Mouse (Mus musculus): ENCODE data around the gene Lrrc8d. TPM values are rescaled to one million over a fixed set of nuclear protein-coding genes. Genes with fewer than 3 reads are reported as not detected.
A peak's percentile ranks its signal among the peaks of the same experiment; 100 is the strongest.

The Lrrc8d gene
- polyA plus RNA-seq, 1 experiment: 14.8 TPM

- Histone ChIP-seq H3K4me1 (ENCODE audit: control insufficient read depth, insufficient read depth, low read length) (peaks cover 6% of the 10 kb centered on the region; the same call in 1 of the 2 replicates), H3K27ac (ENCODE audit: insufficient read depth, low read length) (no peak overlapping the region), H3K27me3 (ENCODE audit: control insufficient read depth, insufficient read depth, low read length) (no peaks in the 10 kb centered on the region), H3K4me3 (replicated peaks; ENCODE audit: insufficient read depth, low read depth, low read length) (peak overlapping the region; percentile 78)
- no peak for DNase-seq
- TF ChIP-seq POLR2A (IDR thresholded peaks at IDR 0.05; ENCODE audit: borderline replicate concordance, insufficient read depth, low read length) (no peak), CTCF (IDR thresholded peaks at IDR 0.05; ENCODE audit: borderline replicate concordance, insufficient read depth, low read depth, low read length) (no peak)
- WGBS: 75% methylated on average over 9 of the region's 9 CpGs
Observed at GRCm38 (mm10) chr5:105701326-105701725, 1.6 kb downstream of the Lrrc8d start.

- H3K27ac ChIP-seq (ENCODE audit: insufficient read depth, low read length): no peak overlapping the region
- no peak for TF ChIP-seq POLR2A (IDR thresholded peaks at IDR 0.05; ENCODE audit: borderline replicate concordance, insufficient read depth, low read length)
- TF ChIP-seq CTCF (IDR thresholded peaks at IDR 0.05; ENCODE audit: borderline replicate concordance, insufficient read depth, low read depth, low read length): no peak
- DNase-seq: no peak
- WGBS: 81% methylated on average over 8 of the region's 8 CpGs
- H3K4me1 ChIP-seq (ENCODE audit: control insufficient read depth, insufficient read depth, low read length): peaks cover 6% of the 10 kb centered on the region; the same call in 1 of the 2 replicates
- H3K4me3 ChIP-seq (replicated peaks; ENCODE audit: insufficient read depth, low read depth, low read length): no peak overlapping the region
- H3K27me3 ChIP-seq (ENCODE audit: control insufficient read depth, insufficient read depth, low read length): no peaks in the 10 kb centered on the region
Observed at GRCm38 (mm10) chr5:105701844-105702243, 2.1 kb downstream of the Lrrc8d start.

- no peaks in the 10 kb centered on the region for H3K27me3 ChIP-seq (ENCODE audit: control insufficient read depth, insufficient read depth, low read length)
- no peak for DNase-seq
- H3K4me1 ChIP-seq (ENCODE audit: control insufficient read depth, insufficient read depth, low read length): peaks cover 6% of the 10 kb centered on the region; the same call in 1 of the 2 replicates
- H3K27ac ChIP-seq (ENCODE audit: insufficient read depth, low read length): no peak overlapping the region
- 84% methylated on average over 9 of the region's 9 CpGs for WGBS
- TF ChIP-seq POLR2A (IDR thresholded peaks at IDR 0.05; ENCODE audit: borderline replicate concordance, insufficient read depth, low read length): no peak
- no peak for TF ChIP-seq CTCF (IDR thresholded peaks at IDR 0.05; ENCODE audit: borderline replicate concordance, insufficient read depth, low read depth, low read length)
- no peak overlapping the region for H3K4me3 ChIP-seq (replicated peaks; ENCODE audit: insufficient read depth, low read depth, low read length)
Observed at GRCm38 (mm10) chr5:105702580-105703285, 3.0 kb downstream of the Lrrc8d start.

DNA sequence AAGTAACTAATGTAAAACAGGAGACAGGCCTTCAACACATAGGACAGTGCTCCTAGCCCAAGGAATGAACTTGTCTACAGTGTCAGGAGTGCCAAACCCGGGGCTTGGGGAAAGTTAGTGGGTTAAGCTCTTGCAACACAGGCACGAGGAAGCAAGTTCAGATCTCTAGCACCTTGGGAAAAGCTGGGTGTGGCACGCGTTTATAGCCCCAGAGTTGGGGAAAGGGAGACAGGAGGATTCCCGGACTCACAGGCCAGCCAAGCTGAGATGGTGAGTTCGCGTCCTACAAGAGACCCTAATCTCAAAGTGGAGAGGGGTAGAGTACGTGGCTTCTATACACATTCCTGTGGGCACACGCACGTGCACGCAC lies 3.5 kb downstream of the Lrrc8d start:
- WGBS: 93% methylated on average over 11 of the region's 11 CpGs
- Histone ChIP-seq H3K4me1 (ENCODE audit: control insufficient read depth, insufficient read depth, low read length) (peaks cover 6% of the 10 kb centered on the region; the same call in 1 of the 2 replicates), H3K27me3 (ENCODE audit: control insufficient read depth, insufficient read depth, low read length) (no peaks in the 10 kb centered on the region), H3K27ac (ENCODE audit: insufficient read depth, low read length) (no peak overlapping the region), H3K4me3 (replicated peaks; ENCODE audit: insufficient read depth, low read depth, low read length) (no peak overlapping the region)
- DNase-seq: no peak
- TF ChIP-seq CTCF (IDR thresholded peaks at IDR 0.05; ENCODE audit: borderline replicate concordance, insufficient read depth, low read depth, low read length) (no peak), POLR2A (IDR thresholded peaks at IDR 0.05; ENCODE audit: borderline replicate concordance, insufficient read depth, low read length) (no peak)

DNA sequence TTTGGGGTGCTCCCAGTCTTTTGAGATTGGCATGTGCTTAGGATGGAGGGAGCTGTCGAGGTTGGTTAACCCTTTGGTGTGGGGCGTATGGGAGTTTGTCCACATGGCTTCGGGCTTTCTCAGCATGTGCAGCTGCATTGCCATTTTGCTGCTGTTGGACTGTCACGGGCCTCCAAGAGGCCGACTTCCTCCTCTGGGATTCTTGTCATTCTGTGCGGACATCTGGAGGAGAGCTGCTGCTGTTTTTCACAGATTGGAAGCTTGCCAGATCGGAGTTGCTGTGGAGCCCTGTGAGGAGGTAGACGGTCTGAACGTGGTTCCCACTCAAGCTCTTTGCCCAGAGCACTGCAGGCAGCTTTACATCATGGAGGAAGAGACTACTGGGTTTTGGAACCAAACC lies 4.8 kb downstream of the Lrrc8d start:
- DNase-seq: no peak

DNA sequence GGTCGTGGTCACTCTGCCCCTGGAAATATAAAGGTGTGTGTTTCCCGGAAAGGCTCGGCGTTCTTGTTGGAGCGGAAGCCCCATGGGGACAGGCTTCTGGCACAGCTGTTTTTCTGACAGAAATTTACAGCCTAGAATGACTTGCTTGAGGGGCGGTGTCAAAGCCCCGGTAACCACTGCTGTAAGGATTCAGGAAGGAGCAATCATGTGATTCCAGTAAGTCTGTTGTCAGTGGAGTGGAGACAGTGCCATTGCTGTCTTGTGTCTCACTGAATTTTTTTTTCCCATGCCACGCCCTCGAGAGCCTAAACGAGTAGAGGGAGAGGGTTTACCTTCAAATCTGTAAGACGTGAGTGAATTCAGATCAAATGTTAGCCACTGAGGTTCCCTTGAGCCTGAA lies 6.9 kb downstream of the Lrrc8d start:
- Histone ChIP-seq H3K27ac (ENCODE audit: insufficient read depth, low read length) (no peak overlapping the region), H3K4me3 (replicated peaks; ENCODE audit: insufficient read depth, low read depth, low read length) (no peak overlapping the region), H3K4me1 (ENCODE audit: control insufficient read depth, insufficient read depth, low read length) (peaks cover 7% of the 10 kb centered on the region; the same call in 1 of the 2 replicates), H3K27me3 (ENCODE audit: control insufficient read depth, insufficient read depth, low read length) (no peaks in the 10 kb centered on the region)
- no peak for TF ChIP-seq CTCF (IDR thresholded peaks at IDR 0.05; ENCODE audit: borderline replicate concordance, insufficient read depth, low read depth, low read length)
- TF ChIP-seq POLR2A (IDR thresholded peaks at IDR 0.05; ENCODE audit: borderline replicate concordance, insufficient read depth, low read length): no peak
- no peak for DNase-seq
- 82% methylated on average over 11 of the region's 11 CpGs for WGBS

More for the DNA sequence above, 4.8 kb downstream of the Lrrc8d start:
- H3K4me3 ChIP-seq (replicated peaks; ENCODE audit: insufficient read depth, low read depth, low read length): no peak overlapping the region
- no peak for TF ChIP-seq CTCF (IDR thresholded peaks at IDR 0.05; ENCODE audit: borderline replicate concordance, insufficient read depth, low read depth, low read length)
- TF ChIP-seq POLR2A (IDR thresholded peaks at IDR 0.05; ENCODE audit: borderline replicate concordance, insufficient read depth, low read length): no peak
- H3K4me1 ChIP-seq (ENCODE audit: control insufficient read depth, insufficient read depth, low read length): peaks cover 6% of the 10 kb centered on the region; the same call in 1 of the 2 replicates
- H3K27me3 ChIP-seq (ENCODE audit: control insufficient read depth, insufficient read depth, low read length): no peaks in the 10 kb centered on the region
- H3K27ac ChIP-seq (ENCODE audit: insufficient read depth, low read length): no peak overlapping the region
- 52% methylated on average over 9 of the region's 9 CpGs for WGBS

DNA sequence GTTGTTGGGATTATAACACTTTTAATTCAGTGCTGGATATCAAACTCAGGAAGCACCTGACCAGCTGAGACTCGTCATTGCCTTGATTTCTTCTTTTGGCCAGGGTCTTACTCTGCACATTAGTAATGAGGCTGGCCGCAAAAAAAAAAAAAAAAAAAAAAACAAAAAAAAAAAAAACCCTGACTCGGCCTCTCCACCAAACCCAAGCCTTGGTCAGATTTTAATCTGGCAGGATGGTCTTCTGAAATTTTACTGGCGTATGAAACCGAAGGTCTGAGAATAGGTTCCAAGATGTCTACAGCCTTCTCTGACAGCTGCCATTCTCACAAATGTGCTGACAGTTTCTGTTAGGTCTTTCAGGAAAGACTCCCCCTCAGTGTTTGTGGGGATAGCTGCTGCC lies 8.5 kb downstream of the Lrrc8d start:
- DNase-seq: no peak
- no peak overlapping the region for H3K4me3 ChIP-seq (replicated peaks; ENCODE audit: insufficient read depth, low read depth, low read length)
- WGBS: 79% methylated on average over 5 of the region's 5 CpGs
- H3K4me1 ChIP-seq (ENCODE audit: control insufficient read depth, insufficient read depth, low read length): peaks cover 7% of the 10 kb centered on the region; the same call in 1 of the 2 replicates
- H3K27ac ChIP-seq (ENCODE audit: insufficient read depth, low read length): no peak overlapping the region
- TF ChIP-seq CTCF (IDR thresholded peaks at IDR 0.05; ENCODE audit: borderline replicate concordance, insufficient read depth, low read depth, low read length): no peak
- TF ChIP-seq POLR2A (IDR thresholded peaks at IDR 0.05; ENCODE audit: borderline replicate concordance, insufficient read depth, low read length): no peak
- no peaks in the 10 kb centered on the region for H3K27me3 ChIP-seq (ENCODE audit: control insufficient read depth, insufficient read depth, low read length)

DNA sequence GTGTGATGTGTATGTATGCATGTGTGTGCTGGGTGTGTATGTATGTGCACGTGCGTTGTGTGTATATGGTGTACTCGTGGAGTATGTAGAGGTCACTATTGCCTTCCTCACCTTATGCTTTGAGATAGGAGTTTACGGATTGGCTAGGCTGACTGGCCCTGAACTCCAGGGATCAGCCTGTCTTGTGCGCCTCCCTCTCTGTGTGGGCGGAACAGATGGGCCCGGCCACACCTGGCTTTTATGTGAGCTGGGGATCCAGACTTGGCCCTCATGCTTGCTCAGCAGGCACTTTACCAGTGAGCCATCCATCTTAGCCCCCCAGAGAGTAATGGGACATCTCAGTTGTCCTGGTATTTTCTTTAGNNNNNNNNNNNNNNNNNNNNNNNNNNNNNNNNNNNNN lies 10.7 kb downstream of the Lrrc8d start:
- TF ChIP-seq CTCF (IDR thresholded peaks at IDR 0.05; ENCODE audit: borderline replicate concordance, insufficient read depth, low read depth, low read length) (no peak), POLR2A (IDR thresholded peaks at IDR 0.05; ENCODE audit: borderline replicate concordance, insufficient read depth, low read length) (no peak)
- WGBS: 83% methylated on average over 7 of the region's 7 CpGs
- DNase-seq: no peak
- Histone ChIP-seq H3K27ac (ENCODE audit: insufficient read depth, low read length) (no peak overlapping the region), H3K27me3 (ENCODE audit: control insufficient read depth, insufficient read depth, low read length) (no peaks in the 10 kb centered on the region), H3K4me1 (ENCODE audit: control insufficient read depth, insufficient read depth, low read length) (peaks cover 4% of the 10 kb centered on the region; the same call in 1 of the 2 replicates), H3K4me3 (replicated peaks; ENCODE audit: insufficient read depth, low read depth, low read length) (no peak overlapping the region)

Data from cerebellum, adult 2 months (tissue).